Mouse (Mus musculus) CH12.LX (cell line): ENCODE results near the gene Mob3c. TPM values are rescaled to one million over a fixed set of nuclear protein-coding genes. Genes with fewer than 3 reads are reported as not detected.

Experiments used
- DNase-seq: peaks from one replicate; pipeline ENCODE4 v3.0.0-alpha.2; 2013; ENCODE audit errors: extremely low read depth
- H3K27ac ChIP-seq: 2 replicates; pipeline ENCODE4 v1.5.1; 2012; ENCODE audit warnings: low read depth, mild to moderate bottlenecking, control low read depth, moderate library complexity; ENCODE audit not compliant: insufficient read depth
- H3K27me3 ChIP-seq: replicated peaks from 2 replicates; pipeline ENCODE3; 2012; ENCODE audit warnings: inconsistent platforms
- H3K36me3 ChIP-seq, 2 experiments: replicated peaks in 1 of 2; 2 replicates each; pipeline versions ENCODE3 to v1.6.1; 2012; ENCODE audit warnings: inconsistent platforms in 1 of 2, low read length in 1 of 2, mild to moderate bottlenecking in 1 of 2, mixed read lengths in 1 of 2, moderate library complexity in 1 of 2; ENCODE audit not compliant: control insufficient read depth in 1 of 2, insufficient read depth in 1 of 2
- H3K4me1 ChIP-seq, 2 experiments: 2 replicates each; pipeline ENCODE4 v1.6.1; 2012; ENCODE audit warnings: inconsistent platforms in 1 of 2, moderate library complexity in 1 of 2; ENCODE audit not compliant: insufficient read depth in 2 of 2, control insufficient read depth in 1 of 2
- H3K4me2 ChIP-seq: 2 replicates; pipeline ENCODE4 v1.6.1; 2012; ENCODE audit warnings: low read depth, mild to moderate bottlenecking, control low read depth; ENCODE audit not compliant: poor library complexity, insufficient read depth, severe bottlenecking
- H3K4me3 ChIP-seq, 3 experiments: fragments of 150-350 bp in 1 of 3; sonication (generic) in 1 of 3; replicated peaks in 1 of 3; 2 replicates each; pipeline versions ENCODE3 to v1.5.1; 2011 to 2012; ENCODE audit warnings: low read depth in 2 of 3, low read length in 2 of 3, mild to moderate bottlenecking in 2 of 3, moderate library complexity in 2 of 3, control low read depth in 1 of 3, improper control_type of control experiment in 1 of 3, inconsistent platforms in 1 of 3, mixed read lengths in 1 of 3; ENCODE audit not compliant: poor library complexity in 1 of 3
- H3K79me2 ChIP-seq: replicated peaks from 2 replicates; pipeline ENCODE4 v1.6.1; 2012; ENCODE audit warnings: mild to moderate bottlenecking, moderate library complexity; ENCODE audit not compliant: control insufficient read depth, poor library complexity, insufficient read depth, severe bottlenecking; ENCODE audit errors: extremely low read depth
- H3K9ac ChIP-seq: 2 replicates; pipeline ENCODE4 v1.6.1; 2012; ENCODE audit warnings: low read depth, mild to moderate bottlenecking, control low read depth, moderate library complexity; ENCODE audit not compliant: insufficient read depth
- H3K9me3 ChIP-seq: replicated peaks from 2 replicates; pipeline ENCODE3; 2012; ENCODE audit warnings: low read length, inconsistent platforms, mixed read lengths
- BHLHE40 ChIP-seq: IDR thresholded peaks from 2 replicates; pipeline ENCODE4 v1.6.1; 2011; ENCODE audit warnings: mild to moderate bottlenecking, low read depth, low read length, improper control_type of control experiment
- CHD1 ChIP-seq: IDR thresholded peaks from 2 replicates; pipeline ENCODE4 v1.6.1; 2012; ENCODE audit warnings: low read depth, low read length, improper control_type of control experiment, inconsistent platforms
- CHD2 ChIP-seq: IDR thresholded peaks from 2 replicates; pipeline ENCODE4 v1.6.1; 2011; ENCODE audit warnings: low read length, improper control_type of control experiment
- CTCF ChIP-seq, 2 experiments: IDR thresholded peaks in 1 of 2; conservative IDR thresholded peaks in 1 of 2; 2 replicates each; pipeline ENCODE4 v1.5.1; 2011 to 2012; ENCODE audit warnings: low read depth in 2 of 2, low read length in 2 of 2, improper control_type of control experiment in 1 of 2, inconsistent platforms in 1 of 2, mild to moderate bottlenecking in 1 of 2, moderate library complexity in 1 of 2
- E2F4 ChIP-seq: IDR thresholded peaks from 2 replicates; pipeline ENCODE4 v1.6.1; 2011; ENCODE audit warnings: low read depth, low read length, improper control_type of control experiment; ENCODE audit not compliant: insufficient replicate concordance
- ELF1 ChIP-seq: IDR thresholded peaks from 2 replicates; pipeline ENCODE4 v1.6.1; 2014; ENCODE audit warnings: low read depth, mild to moderate bottlenecking, inconsistent platforms, low read length, improper control_type of control experiment
- EP300 ChIP-seq: IDR thresholded peaks from 2 replicates; pipeline ENCODE4 v1.6.1; 2011; ENCODE audit warnings: low read length, improper control_type of control experiment
- ETS1 ChIP-seq: conservative IDR thresholded peaks from 2 replicates; pipeline ENCODE4 v1.6.1; 2012; ENCODE audit warnings: low read depth, mild to moderate bottlenecking, inconsistent platforms, low read length, improper control_type of control experiment, moderate library complexity
- GABPA ChIP-seq: IDR thresholded peaks from 2 replicates; pipeline ENCODE4 v1.6.1; 2012; ENCODE audit warnings: low read depth, low read length, improper control_type of control experiment, inconsistent platforms; ENCODE audit not compliant: insufficient replicate concordance
- HCFC1 ChIP-seq: IDR thresholded peaks from 2 replicates; pipeline ENCODE4 v1.6.1; 2012; ENCODE audit warnings: low read depth, mild to moderate bottlenecking, inconsistent platforms, low read length, improper control_type of control experiment
- IRF4 ChIP-seq: IDR thresholded peaks from 2 replicates; pipeline ENCODE4 v1.6.1; 2014; ENCODE audit warnings: low read depth, mild to moderate bottlenecking, inconsistent platforms, low read length, improper control_type of control experiment
- JUN ChIP-seq: IDR thresholded peaks from 2 replicates; pipeline ENCODE4 v1.6.1; 2011; ENCODE audit warnings: low read depth, mild to moderate bottlenecking, low read length, improper control_type of control experiment, moderate library complexity; ENCODE audit not compliant: insufficient read depth
- JUND ChIP-seq: conservative IDR thresholded peaks from 2 replicates; pipeline ENCODE4 v1.6.1; 2011; ENCODE audit warnings: low read depth, low read length, improper control_type of control experiment
- KAT2A ChIP-seq: IDR thresholded peaks from 2 replicates; pipeline ENCODE4 v1.6.1; 2012; ENCODE audit warnings: low read length, improper control_type of control experiment, inconsistent platforms; ENCODE audit not compliant: insufficient replicate concordance
- MAFK ChIP-seq: IDR thresholded peaks from 2 replicates; pipeline ENCODE4 v1.6.1; 2011; ENCODE audit warnings: low read length, improper control_type of control experiment; ENCODE audit not compliant: insufficient replicate concordance
- MAX ChIP-seq: IDR thresholded peaks from 2 replicates; pipeline ENCODE4 v1.6.1; 2011; ENCODE audit warnings: low read length, improper control_type of control experiment
- MAZ ChIP-seq: IDR thresholded peaks from 2 replicates; pipeline ENCODE4 v1.6.1; 2012; ENCODE audit warnings: low read depth, mild to moderate bottlenecking, inconsistent platforms, low read length, improper control_type of control experiment, moderate library complexity
- MEF2A ChIP-seq: IDR thresholded peaks from 2 replicates; pipeline ENCODE4 v1.6.1; 2014; ENCODE audit warnings: low read depth, mild to moderate bottlenecking, inconsistent platforms, low read length, improper control_type of control experiment, borderline replicate concordance
- MXI1 ChIP-seq: IDR thresholded peaks from 2 replicates; pipeline ENCODE4 v1.6.1; 2011; ENCODE audit warnings: mild to moderate bottlenecking, low read depth, low read length, improper control_type of control experiment
- MYC ChIP-seq: IDR thresholded peaks from 2 replicates; pipeline ENCODE4 v1.6.1; 2011; ENCODE audit warnings: low read depth, mild to moderate bottlenecking, improper control_type of control experiment, low read length
- NELFE ChIP-seq: IDR thresholded peaks from 2 replicates; pipeline ENCODE4 v1.6.1; 2011; ENCODE audit warnings: low read depth, low read length, improper control_type of control experiment
- NRF1 ChIP-seq: IDR thresholded peaks from 2 replicates; pipeline ENCODE4 v1.6.1; 2014; ENCODE audit warnings: low read depth, mild to moderate bottlenecking, inconsistent platforms, low read length, improper control_type of control experiment, moderate library complexity
- PAX5 ChIP-seq: IDR thresholded peaks from 2 replicates; pipeline ENCODE4 v1.6.1; 2012; ENCODE audit warnings: low read length, inconsistent platforms, mixed read lengths
- POLR2A ChIP-seq: IDR thresholded peaks from 2 replicates; pipeline ENCODE4 v1.6.1; 2011; ENCODE audit warnings: low read depth, mild to moderate bottlenecking, improper control_type of control experiment, low read length
- POLR2AphosphoS2 ChIP-seq: IDR thresholded peaks from 2 replicates; pipeline ENCODE4 v1.6.1; 2011; ENCODE audit warnings: low read depth, low read length, improper control_type of control experiment
- RAD21 ChIP-seq: IDR thresholded peaks from 2 replicates; pipeline ENCODE4 v1.6.1; 2011; ENCODE audit warnings: low read depth, mild to moderate bottlenecking, low read length, improper control_type of control experiment, moderate library complexity
- RCOR1 ChIP-seq: conservative IDR thresholded peaks from 2 replicates; pipeline ENCODE4 v1.6.1; 2012; ENCODE audit warnings: low read depth, mild to moderate bottlenecking, inconsistent platforms, low read length, improper control_type of control experiment
- SIN3A ChIP-seq: IDR thresholded peaks from 2 replicates; pipeline ENCODE4 v1.6.1; 2012; ENCODE audit warnings: low read length, improper control_type of control experiment, inconsistent platforms
- SMC3 ChIP-seq: IDR thresholded peaks from 2 replicates; pipeline ENCODE4 v1.6.1; 2011; ENCODE audit warnings: low read depth, low read length, improper control_type of control experiment
- TBP ChIP-seq: conservative IDR thresholded peaks from 2 replicates; pipeline ENCODE4 v1.6.1; 2011; ENCODE audit warnings: low read depth, low read length, improper control_type of control experiment
- TCF12 ChIP-seq: IDR thresholded peaks from 2 replicates; pipeline ENCODE4 v1.6.1; 2014; ENCODE audit warnings: low read depth, mild to moderate bottlenecking, inconsistent platforms, low read length, improper control_type of control experiment
- UBTF ChIP-seq: IDR thresholded peaks from 2 replicates; pipeline ENCODE4 v1.6.1; 2012; ENCODE audit warnings: low read depth, mild to moderate bottlenecking, inconsistent platforms, low read length, improper control_type of control experiment, moderate library complexity
- USF1 ChIP-seq: IDR thresholded peaks from 2 replicates; pipeline ENCODE4 v1.6.1; 2014; ENCODE audit warnings: low read depth, mild to moderate bottlenecking, inconsistent platforms, low read length, improper control_type of control experiment
- USF2 ChIP-seq: conservative IDR thresholded peaks from 2 replicates; pipeline ENCODE4 v1.6.1; 2011; ENCODE audit warnings: low read depth, low read length, improper control_type of control experiment
- ZC3H11A ChIP-seq: IDR thresholded peaks from 2 replicates; pipeline ENCODE4 v1.6.1; 2012; ENCODE audit warnings: low read depth, mild to moderate bottlenecking, inconsistent platforms, low read length, improper control_type of control experiment
- ZKSCAN1 ChIP-seq: IDR thresholded peaks from 2 replicates; pipeline ENCODE4 v1.6.1; 2012; ENCODE audit warnings: low read depth, inconsistent platforms, low read length, improper control_type of control experiment, borderline replicate concordance
- ZMIZ1 ChIP-seq: IDR thresholded peaks from 2 replicates; pipeline ENCODE4 v1.6.1; 2012; ENCODE audit warnings: low read depth, mild to moderate bottlenecking, inconsistent platforms, low read length, improper control_type of control experiment
- ZNF384 ChIP-seq: IDR thresholded peaks from 2 replicates; pipeline ENCODE4 v1.6.1; 2012; ENCODE audit warnings: low read depth, low read length, improper control_type of control experiment, inconsistent platforms
- dilution Hi-C: fragments of 300-500 bp; cut with MboI; formaldehyde crosslinking; loops from 2 replicates; pipeline ENCODE4 v1.14.3; 2020; ENCODE audit warnings: low sequenced_read_pairs; ENCODE audit not compliant: extremely low pct_unique_long_range_greater_than_20kb, extremely low pct_ligation_motif_present
- in situ Hi-C: fragments of 300-500 bp; cut with MboI; formaldehyde crosslinking; loops from 3 replicates; pipeline ENCODE4 v1.14.3; 2019; ENCODE audit warnings: low sequenced_read_pairs, low pct_ligation_motif_present, low pct_unique_long_range_greater_than_20kb, mixed read lengths
- polyA plus RNA-seq: library from polyadenylated mRNA; unstranded; fragments of >175 nt; gene quantifications from 2 replicates; pipeline ENCODE4 v1.2.1, GENCODE M21; 2012; ENCODE audit warnings: low read depth; ENCODE audit not compliant: insufficient read length
- total RNA-seq, 2 experiments: library from RNA; depleted of rRNA; stranded (reverse); fragments of 300-350 nt in 1 of 2; fragments of >200 nt in 1 of 2; gene quantifications; 2 replicates each; pipeline ENCODE4 v1.2.3; 2012 to 2014

The Mob3c gene
- 9.2 and 9.3 TPM in 2 replicates for total RNA-seq (2012; rRNA removed)
- total RNA-seq (2014; rRNA removed), result 7.4 and 7.8 TPM in 2 replicates
- polyA plus RNA-seq, result 5.9 and 9.2 TPM in 2 replicates

GRCm38 (mm10) chr4:115827888-115828571 lies at the start of gene Mob3c:
Mob3c (plus strand) TSS chr4:115828092.
- peak; percentile 82 for DNase-seq
- in situ Hi-C loops, result loop anchor here (10.0 kb wide), 1 partner anchor 83 kb away; no protein-coding TSS in a partner anchor
- Histone ChIP-seq H3K36me3 (peaks cover 25 to 41% of the 10 kb centered on the region in 2 experiments), H3K4me3 (peak within 1 kb of the TSS; percentile 82 to 94 (median 91)), H3K9me3 (no peaks in the 10 kb centered on the region), H3K9ac (peak within 1 kb of the TSS; percentile 94), H3K4me2 (peak within 1 kb of the TSS; percentile 79), H3K79me2 (peaks cover 7% of the 10 kb centered on the region; the same call in 1 of the 2 replicates), H3K4me1 (peaks cover 7 to 70% of the 10 kb centered on the region in 2 experiments), H3K27me3 (no peaks in the 10 kb centered on the region), H3K27ac (peak within 1 kb of the TSS; percentile 70)
- dilution Hi-C loops, result no loop called here
- TF ChIP-seq ZC3H11A (no peak), CTCF (conservative IDR thresholded peaks at IDR 0.05 in 1 of 2, IDR thresholded peaks at IDR 0.05 in 1 of 2; ENCODE audit: low read depth in 2 of 2, low read length in 2 of 2) (no peak), ZKSCAN1 (no peak), TBP (no peak), POLR2A (peak; percentile 69; the same call in 1 of the 2 replicates), JUN (no peak), BHLHE40 (no peak), ETS1 (peak; percentile 69), E2F4 (no peak), SMC3 (no peak), ZNF384 (no peak), POLR2AphosphoS2 (0 out of 2 replicates have a peak, but pooled peaks have one; percentile 27), CHD2 (peak; percentile 73; the same call in 1 of the 2 replicates), HCFC1 (peak; percentile 72), MAFK (no peak), JUND (no peak), ELF1 (peak; percentile 77), USF1 (no peak), IRF4 (peak; percentile 48; the same call in 1 of the 2 replicates), PAX5 (no peak), MAZ (peak; percentile 71; the same call in 1 of the 2 replicates), UBTF (0 out of 2 replicates have a peak, but pooled peaks have one; percentile 23), MXI1 (peak; percentile 88), MAX (no peak), GABPA (no peak), EP300 (no peak), NRF1 (0 out of 2 replicates have a peak, but pooled peaks have one; percentile 31), CHD1 (no peak), USF2 (no peak), MEF2A (0 out of 2 replicates have a peak, but pooled peaks have one; percentile 31), KAT2A (no peak), SIN3A (peak; percentile 99), TCF12 (0 out of 2 replicates have a peak, but pooled peaks have one; percentile 14), MYC (no peak; the same call in 1 of the 2 replicates), RAD21 (no peak; the same call in 1 of the 2 replicates), RCOR1 (no peak), ZMIZ1 (no peak), NELFE (0 out of 2 replicates have a peak, but pooled peaks have one; percentile 25)
